Mouse (Mus musculus) bone marrow, adult 2 months (tissue): ENCODE results near the gene Cyp27a1. TPM values are rescaled to one million over a fixed set of nuclear protein-coding genes. Genes with fewer than 3 reads are reported as not detected.

Experiments
- H3K27ac ChIP-seq: fragments of 200-500 bp; 2 replicates; pipeline ENCODE4 v1.5.1; 2012; ENCODE audit warnings: low read depth, mild to moderate bottlenecking, control low read depth, inconsistent platforms, low read length; ENCODE audit not compliant: control insufficient read depth, poor library complexity, insufficient read depth
- H3K4me1 ChIP-seq: fragments of 200-500 bp; 2 replicates; pipeline ENCODE4 v1.6.1; 2011; ENCODE audit warnings: low read length; ENCODE audit not compliant: control insufficient read depth, insufficient read depth
- H3K4me3 ChIP-seq: fragments of 200-500 bp; replicated peaks from 2 replicates; pipeline ENCODE3; 2011; ENCODE audit warnings: mild to moderate bottlenecking, low read depth, low read length, control low read depth; ENCODE audit not compliant: control insufficient read depth
- CTCF ChIP-seq: fragments of 200-500 bp; IDR thresholded peaks from 2 replicates; pipeline ENCODE4 v1.5.1; 2011; ENCODE audit warnings: low read length, control low read depth; ENCODE audit not compliant: control insufficient read depth, insufficient read depth
- POLR2A ChIP-seq: fragments of 200-500 bp; IDR thresholded peaks from 2 replicates; pipeline ENCODE4 v1.6.1; 2011; ENCODE audit warnings: low read depth, mild to moderate bottlenecking, control low read depth, low read length, borderline replicate concordance; ENCODE audit not compliant: control insufficient read depth
- WGBS: fragments of 180-500 bp; shearing (Covaris S2); methylation state at CpG from one replicate; pipeline ENCODE4 v1.1.7; 2018; 5-methylcytosine and 5-hydroxymethylcytosine counted together
- polyA plus RNA-seq: library from polyadenylated mRNA; stranded (reverse); fragments of >200 nt; gene quantifications from 2 replicates; pipeline ENCODE4 v1.2.4, GENCODE M21; 2011; ENCODE audit warnings: low replicate concordance; ENCODE audit not compliant: missing spikeins, insufficient read depth, insufficient read length

The Cyp27a1 gene
- polyA plus RNA-seq, 1 experiment: 16.4 TPM

GRCm38 (mm10) chr1:74726674-74727073 is 13.3 kb downstream of the Cyp27a1 start:
- Histone ChIP-seq H3K4me3 (no peak overlapping the region), H3K4me1 (no peaks in the 10 kb centered on the region), H3K27ac (no peak overlapping the region)
- WGBS: 67% methylated on average over 5 of the region's 5 CpGs
- TF ChIP-seq CTCF (no peak), POLR2A (no peak)

GRCm38 (mm10) chr1:74728446-74728845 is 15.1 kb downstream of the Cyp27a1 start:
- 60% methylated on average over 8 of the region's 8 CpGs for WGBS
- Histone ChIP-seq H3K4me1 (no peaks in the 10 kb centered on the region), H3K4me3 (no peak overlapping the region), H3K27ac (no peak overlapping the region)
- TF ChIP-seq CTCF: no peak
- no peak for TF ChIP-seq POLR2A

GRCm38 (mm10) chr1:74736977-74737376 is 23.6 kb downstream of the Cyp27a1 start:
- no peak for TF ChIP-seq CTCF
- TF ChIP-seq POLR2A: no peak
- no peaks in the 10 kb centered on the region for H3K4me1 ChIP-seq
- no peak overlapping the region for H3K27ac ChIP-seq
- H3K4me3 ChIP-seq: no peak overlapping the region
- 86% methylated on average over 12 of the region's 12 CpGs for WGBS

GRCm38 (mm10) chr1:74737500-74737899 is 24.1 kb downstream of the Cyp27a1 start:
- 82% methylated on average over 7 of the region's 7 CpGs for WGBS
- TF ChIP-seq POLR2A: no peak
- no peak for TF ChIP-seq CTCF
- Histone ChIP-seq H3K27ac (no peak overlapping the region), H3K4me1 (no peaks in the 10 kb centered on the region), H3K4me3 (no peak overlapping the region)

- no peaks in the 10 kb centered on the region for H3K4me1 ChIP-seq
- WGBS: 80% methylated on average over 7 of the region's 7 CpGs
- no peak overlapping the region for H3K27ac ChIP-seq
- H3K4me3 ChIP-seq: no peak overlapping the region
- TF ChIP-seq POLR2A: no peak
- no peak for TF ChIP-seq CTCF
Measured at GRCm38 (mm10) chr1:74740846-74741245, 27.5 kb downstream of the Cyp27a1 start.

GRCm38 (mm10) chr1:74747335-74747734 is 34.0 kb downstream of the Cyp27a1 start:
- TF ChIP-seq POLR2A (no peak), CTCF (no peak)
- 79% methylated on average over 5 of the region's 5 CpGs for WGBS
- H3K4me1 ChIP-seq: no peaks in the 10 kb centered on the region
- H3K4me3 ChIP-seq: no peak overlapping the region
- no peak overlapping the region for H3K27ac ChIP-seq

- no peak within 1 kb of the TSS; the same call in 1 of the 2 replicates for H3K27ac ChIP-seq
- no peak within 1 kb of the TSS for H3K4me3 ChIP-seq
- TF ChIP-seq POLR2A: no peak
- peak; percentile 55; the same call in 1 of the 2 replicates for TF ChIP-seq CTCF
- H3K4me1 ChIP-seq: peaks cover 3% of the 10 kb centered on the region; the same call in 1 of the 2 replicates
- 12% methylated on average over 30 of the region's 30 CpGs for WGBS
Measured at GRCm38 (mm10) chr1:74748643-74749271, 35.4 kb downstream of the Cyp27a1 start, which contains the start of gene Prkag3. TSS of gene Prkag3 (minus strand) at chr1:74749221.

- 76% methylated on average over 7 of the region's 7 CpGs for WGBS
- TF ChIP-seq POLR2A (no peak), CTCF (no peak)
- no peak overlapping the region; the same call in 1 of the 2 replicates for H3K27ac ChIP-seq
Measured at GRCm38 (mm10) chr1:74749301-74749700, 35.9 kb downstream of the Cyp27a1 start.

GRCm38 (mm10) chr1:74750683-74751082 is 37.3 kb downstream of the Cyp27a1 start:
- Histone ChIP-seq H3K4me3 (no peak overlapping the region), H3K4me1 (peaks cover 3% of the 10 kb centered on the region; the same call in 1 of the 2 replicates), H3K27ac (no peak overlapping the region)
- TF ChIP-seq CTCF (no peak), POLR2A (no peak)
- 86% methylated on average over 4 of the region's 4 CpGs for WGBS

More at GRCm38 (mm10) chr1:74749301-74749700, 35.9 kb downstream of the Cyp27a1 start:
- no peak overlapping the region for H3K4me3 ChIP-seq
- H3K4me1 ChIP-seq: peaks cover 3% of the 10 kb centered on the region; the same call in 1 of the 2 replicates
